Mouse (Mus musculus): ENCODE results near the gene Supv3l1.

Gene Supv3l1

DNA sequence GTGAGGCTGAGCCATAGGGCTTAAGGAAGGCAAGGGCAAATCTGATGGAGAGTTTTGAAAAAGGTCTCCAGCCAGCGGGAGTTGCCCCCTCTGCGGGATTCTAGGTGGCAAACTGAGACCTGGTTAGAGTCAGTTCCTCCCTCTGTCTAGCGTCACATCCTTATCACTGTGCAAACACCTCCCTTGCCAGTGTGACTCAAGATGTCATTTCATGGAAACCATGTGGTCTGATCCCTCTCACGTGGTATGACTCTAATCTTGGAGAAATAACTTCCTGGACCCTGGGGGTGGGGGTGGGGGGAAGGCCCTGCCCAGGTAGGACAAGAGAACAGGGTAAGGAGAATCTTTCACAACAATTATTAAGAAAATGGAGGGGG, 35.9 kb downstream of the Supv3l1 start:
- peak in 1 of 2 experiments; percentile 29 for DNase-seq (ENCODE audit: low spot score in 2 of 2)

DNA sequence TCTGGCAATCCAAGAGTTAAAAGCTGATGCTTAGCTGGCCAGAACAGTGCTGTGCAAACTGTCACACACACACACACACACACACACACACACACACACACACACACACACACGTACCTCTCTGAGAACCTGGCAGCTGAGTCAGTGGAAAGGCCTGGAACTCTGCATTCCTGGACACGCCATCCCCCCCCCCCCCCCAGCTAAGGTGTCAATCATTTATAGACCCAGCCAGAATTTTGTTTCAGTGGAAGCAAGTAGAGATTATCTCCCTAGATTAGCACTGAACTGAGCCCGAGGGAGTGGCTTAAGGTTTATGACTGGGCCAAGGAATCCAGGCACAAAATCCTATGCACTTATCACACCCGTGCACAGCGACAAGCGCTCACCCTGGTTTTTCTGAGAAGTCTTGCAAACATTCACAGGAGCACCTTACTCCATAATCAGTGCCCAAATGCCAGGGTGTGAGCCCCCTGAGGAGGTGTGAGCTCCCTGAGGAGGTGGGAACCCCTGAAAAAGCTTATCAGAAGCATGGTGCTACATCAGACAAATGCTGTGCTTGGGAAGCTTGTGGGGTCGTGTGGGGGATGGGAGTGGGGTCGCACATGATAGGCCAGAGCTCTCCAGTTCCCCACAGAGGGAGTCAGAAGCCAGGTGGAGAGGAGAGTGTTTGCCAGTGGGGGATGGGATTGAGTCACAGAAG, 36.5 kb downstream of the Supv3l1 start:
- DNase-seq (ENCODE audit: low spot score in 2 of 2), result peak; percentile 25 to 33

DNA sequence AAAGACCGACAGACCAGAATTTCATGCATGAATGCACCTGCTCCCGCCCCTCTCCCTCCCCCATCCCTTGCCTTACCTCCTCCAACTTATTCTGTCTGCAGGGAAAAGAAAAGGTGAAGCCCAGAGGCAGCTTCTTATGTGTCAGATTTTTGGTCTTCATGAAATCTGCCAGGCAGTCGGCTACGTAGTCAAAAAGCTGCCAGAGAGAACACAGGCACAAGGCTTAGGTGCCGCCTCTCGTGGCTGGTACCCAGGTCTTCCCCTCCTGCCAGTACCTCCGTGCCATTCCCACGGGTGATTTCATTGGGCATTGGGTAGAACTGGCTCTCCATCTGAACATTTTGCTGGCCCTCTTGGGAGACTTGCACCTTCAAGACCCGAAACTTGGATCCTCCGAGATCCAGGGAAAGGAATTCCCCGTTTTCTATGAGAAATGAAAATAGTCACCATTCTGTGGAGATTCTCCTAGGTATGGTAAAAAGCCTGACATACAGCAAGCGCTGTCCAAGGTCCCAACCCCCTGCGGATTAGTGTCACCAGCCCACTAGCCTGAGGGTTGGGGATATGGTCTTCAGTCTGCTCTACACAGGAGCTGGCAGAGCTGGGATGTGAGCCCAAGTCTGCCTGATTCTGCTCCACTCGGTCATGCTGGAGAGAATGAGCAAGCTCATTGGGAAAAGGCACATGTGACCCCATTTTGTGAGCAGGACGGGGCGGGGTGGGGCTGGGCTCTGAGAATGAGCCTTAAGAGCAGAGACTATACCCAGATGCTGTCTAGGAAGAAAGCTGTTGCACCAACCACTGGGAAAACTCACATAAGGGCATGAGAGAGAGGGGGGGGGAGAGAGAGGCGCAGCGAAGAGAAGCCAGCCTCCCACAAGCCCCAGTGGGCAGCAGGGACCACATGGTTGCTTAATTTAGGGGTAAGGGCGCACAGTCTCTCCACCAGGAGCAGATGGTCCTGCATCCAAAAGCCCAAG, 37.8 kb downstream of the Supv3l1 start:
- DNase-seq (ENCODE audit: low spot score in 2 of 2), result no peak

DNA sequence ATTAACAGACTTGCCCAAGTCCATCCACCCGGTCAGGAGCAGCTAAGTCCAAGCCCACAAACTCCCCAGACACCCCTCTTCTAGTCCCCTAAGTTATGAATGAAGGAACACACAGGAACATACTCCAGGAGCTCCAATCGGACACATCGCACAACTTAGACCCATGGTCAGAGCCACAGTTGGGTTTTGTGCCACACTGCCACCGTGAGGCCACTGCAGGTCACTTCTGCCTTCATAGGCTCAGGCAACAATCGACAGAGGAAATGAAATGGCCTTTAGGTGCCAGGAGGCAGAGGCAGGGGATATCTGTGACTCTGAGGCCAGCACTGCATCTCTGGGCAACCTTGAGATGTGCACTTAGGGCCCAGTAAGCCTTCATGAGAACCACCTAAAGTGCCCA, 38.6 kb downstream of the Supv3l1 start:
- peak; percentile 39 to 74 for DNase-seq (ENCODE audit: low spot score in 2 of 2)

DNA sequence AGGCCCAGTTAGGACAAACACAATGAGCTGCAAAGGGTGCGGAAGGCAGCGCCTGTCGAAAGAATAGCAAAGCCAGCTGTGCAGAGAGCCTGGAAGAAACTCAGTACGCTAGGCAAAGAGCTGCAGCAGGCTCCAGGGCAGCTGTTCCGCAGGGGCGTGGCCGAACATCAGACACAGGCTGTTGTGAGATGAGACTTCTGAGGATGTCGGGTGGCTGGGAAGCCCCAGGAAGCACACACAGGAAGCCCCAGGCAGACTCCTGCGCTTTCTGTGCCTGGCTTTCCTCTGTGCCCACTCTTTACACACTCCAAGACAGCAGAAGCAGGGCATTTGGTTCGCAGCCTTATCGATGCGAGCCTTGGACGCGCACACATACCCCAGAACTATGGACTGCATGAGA, 44.6 kb downstream of the Supv3l1 start:
- DNase-seq (ENCODE audit: low spot score in 2 of 2), result no peak

DNA sequence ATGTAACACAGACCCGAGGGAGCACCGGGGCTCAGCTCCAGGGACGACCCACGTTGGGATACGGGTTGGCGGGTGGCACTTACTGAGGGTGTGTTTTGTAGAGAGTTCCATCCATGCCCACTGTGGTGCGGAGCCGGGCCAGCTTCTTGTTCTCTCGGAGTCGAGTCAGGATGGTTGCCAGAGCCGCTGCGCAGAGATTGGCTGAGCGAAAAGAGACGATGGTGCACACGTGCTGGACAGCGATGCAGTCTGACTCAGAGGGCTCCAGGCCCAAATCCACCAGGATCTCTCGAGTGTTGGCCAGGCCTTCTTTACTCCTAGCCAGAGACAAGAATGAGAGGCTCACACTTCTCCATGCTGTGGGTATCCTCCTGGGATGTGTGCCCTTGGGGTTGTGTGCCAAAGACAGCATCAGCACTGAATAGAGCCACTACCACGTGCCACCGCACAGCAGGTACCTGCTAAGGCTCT, 47.9 kb downstream of the Supv3l1 start:
- DNase-seq (ENCODE audit: low spot score in 2 of 2), result peak in 1 of 2 experiments; percentile 10

DNA sequence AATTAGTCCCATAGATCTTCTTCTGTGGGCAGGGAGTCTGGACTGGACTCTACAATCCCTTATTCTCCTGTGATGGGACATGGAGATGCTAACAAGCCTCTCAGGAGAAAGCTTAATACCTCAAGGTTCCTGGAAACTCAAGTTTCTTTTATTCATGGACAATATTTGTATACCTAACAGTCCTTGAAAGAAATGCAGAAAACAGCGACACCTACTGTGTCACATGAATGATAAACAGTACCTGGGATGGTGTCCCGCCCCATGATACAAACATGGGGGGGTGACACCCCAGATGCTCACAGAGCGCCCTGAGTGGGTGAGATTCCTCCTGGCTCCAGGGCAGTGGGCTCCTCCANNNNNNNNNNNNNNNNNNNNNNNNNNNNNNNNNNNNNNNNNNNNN, 66.5 kb downstream of the Supv3l1 start:
- no peak for DNase-seq (ENCODE audit: low spot score in 2 of 2)

DNA sequence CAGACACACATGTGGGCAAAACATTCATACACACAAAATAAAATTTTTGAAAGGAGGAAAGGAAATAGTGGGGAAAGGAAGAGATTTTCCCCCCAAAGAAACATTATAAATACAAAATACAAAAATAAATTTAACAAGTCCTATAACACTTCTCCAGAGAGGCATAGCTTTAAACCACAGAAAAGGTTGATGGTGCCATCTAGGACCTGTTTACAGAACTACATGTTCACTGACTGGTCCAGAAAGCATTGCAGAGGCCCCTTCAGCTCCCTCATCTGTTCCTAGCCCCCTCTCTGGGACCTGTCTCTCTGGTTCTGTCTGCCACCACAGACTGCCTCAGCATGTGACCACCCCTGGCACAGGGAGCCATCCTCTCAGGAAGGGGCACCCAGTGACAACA, 68.6 kb downstream of the Supv3l1 start:
- DNase-seq (ENCODE audit: low spot score in 2 of 2), result no peak

DNA sequence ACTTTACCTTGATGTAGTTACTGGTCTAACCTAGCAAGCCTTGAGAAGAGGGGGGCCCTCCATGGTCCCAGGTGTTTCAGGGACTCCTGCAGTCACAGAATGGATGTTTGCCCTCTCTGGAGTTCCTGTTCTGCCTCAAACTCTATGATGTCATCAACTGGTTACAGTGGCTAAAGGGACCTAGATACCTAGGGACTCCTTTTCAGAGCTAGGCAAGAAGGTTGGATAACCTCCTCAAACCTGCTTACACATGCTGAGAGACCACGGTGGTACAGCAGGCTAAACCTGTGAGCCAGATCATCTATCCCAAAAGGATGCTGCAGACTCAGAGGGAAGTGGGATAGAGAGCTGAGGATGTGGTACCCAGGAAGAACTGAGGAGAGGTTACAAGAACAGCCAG, 69.7 kb downstream of the Supv3l1 start, which contains the start of gene Hk1:
TSS of gene Hk1 (minus strand) at position 101 of the 400 bp plus-strand sequence.
- DNase-seq (ENCODE audit: low spot score in 2 of 2), result no peak

Data from urinary bladder, adult 18-20 months (tissue).